Mouse (Mus musculus) layer of hippocampus, adult 6 months (tissue): ENCODE data around the gene Grip2. TPM values are rescaled to one million over a fixed set of nuclear protein-coding genes. Genes with fewer than 3 reads are reported as not detected.

Experiments used
- long read RNA-seq, 2 experiments: library from polyadenylated mRNA; unstranded; transcript quantifications; one replicate each; pipeline ENCODE4 v2.0.0; 2019 to 2020
- polyA plus RNA-seq: library from polyadenylated mRNA; unstranded; fragments of <200 nt; fragmentation: Nextera tagmentation; gene quantifications from 2 replicates; pipeline ENCODE4 v1.2.3, GENCODE M21; 2021

Gene Grip2
- 0.74 and 0.79 TPM in 2 replicates for polyA plus RNA-seq
- long read RNA-seq, experiment 1, partial matches to known transcripts: 0 of 1 reads
- long read RNA-seq, experiment 1, other reads (novel, unspliced or antisense): 1 of 1 reads
- long read RNA-seq, experiment 2, partial matches to known transcripts: 5 of 7 reads
- long read RNA-seq, experiment 2, other reads (novel, unspliced or antisense): 2 of 7 reads

GRCm38 (mm10) chr6:91827016-91827570 is at the start of gene Grip2:
Grip2 (minus strand) TSS chr6:91827250.

Other genes starting within 250 kb of the Grip2 start
- 54.6 and 69.9 TPM in 2 replicates for gene Slc6a6, start 143.2 kb downstream of the Grip2 start, polyA plus RNA-seq
- gene Ccdc174, start 50.8 kb upstream of the Grip2 start, polyA plus RNA-seq: 25.7 and 29.0 TPM in 2 replicates
- gene 4930590J08Rik, start 75.6 kb upstream of the Grip2 start, polyA plus RNA-seq: 0.16 TPM in 2 replicates
- 0.94 and 0.99 TPM in 2 replicates for gene Fgd5, start 151.6 kb upstream of the Grip2 start, polyA plus RNA-seq